Comparison of ENCODE assay signal across 7 mouse cellular contexts in the genomic region with DNA sequence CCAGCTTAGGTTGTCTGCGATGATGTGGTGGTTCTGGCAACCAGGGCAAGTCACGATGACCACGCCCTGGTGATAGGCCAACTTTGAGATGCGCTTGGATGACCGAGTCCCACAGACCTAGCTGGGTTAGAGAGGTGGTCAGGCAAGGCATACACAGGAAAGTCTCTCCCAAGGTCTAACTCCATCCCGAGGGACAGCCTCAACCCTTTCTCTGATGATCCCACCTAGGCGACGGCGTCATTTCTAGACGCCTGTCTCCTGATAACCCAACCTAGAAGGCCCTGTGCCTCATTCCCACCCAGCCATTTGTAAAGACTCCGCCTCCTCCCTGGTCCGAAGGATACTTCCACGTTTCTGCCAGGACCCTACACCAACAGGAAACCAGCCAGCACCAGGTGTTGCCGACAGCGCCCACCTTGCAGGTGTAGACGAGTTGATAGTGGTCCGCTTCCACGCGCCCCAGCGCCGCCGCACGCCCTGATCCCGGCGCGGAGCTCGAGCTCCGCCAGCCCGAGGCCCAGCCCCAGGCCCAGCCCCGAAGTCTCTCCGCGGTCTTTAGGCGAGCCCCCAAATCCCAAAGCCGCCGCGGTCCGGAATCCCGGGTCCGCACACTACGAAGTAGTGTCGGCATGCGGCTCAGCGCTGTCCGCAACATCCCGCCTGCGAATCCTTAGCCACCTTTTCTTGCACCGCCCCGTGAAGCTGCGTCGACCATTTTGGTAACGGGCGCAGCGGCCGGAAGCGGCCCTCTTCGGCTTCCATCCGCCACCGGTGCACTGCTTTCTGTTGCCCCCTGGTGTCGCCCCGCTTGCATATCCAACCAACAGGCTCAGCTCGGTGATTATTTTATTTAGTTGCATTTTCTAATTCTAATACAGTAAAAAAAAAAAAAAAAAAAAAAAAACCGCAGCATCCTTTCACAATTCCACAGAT. TPM values are rescaled to one million over a fixed set of nuclear protein-coding genes. Genes with fewer than 3 reads are reported as not detected.
A peak's percentile ranks its signal among the peaks of the same experiment; 100 is the strongest.
DNase-seq lines count a peak whose midpoint lies in the region; ATAC-seq lines count a peak whose summit lies in the region.

A gene (minus strand): TSS at position 753 of the 933 bp plus-strand sequence.

- H3K9ac ChIP-seq in intestine, embryonic 16.5 days (ENCODE audit: low read depth, low read length), result peak within 1 kb of the TSS; percentile 97
- H3K9ac ChIP-seq in midbrain, embryonic 11.5 days (ENCODE audit: low read length), result peak within 1 kb of the TSS; percentile 96

- H3K27me3 ChIP-seq in intestine, embryonic 16.5 days (replicated peaks; ENCODE audit: control insufficient read depth, insufficient read depth, low read length), result no peaks in the 10 kb centered on the region
- H3K27me3 ChIP-seq in midbrain, embryonic 11.5 days (ENCODE audit: control insufficient read depth, insufficient read depth, low read length), result no peaks in the 10 kb centered on the region

- no peaks in the 10 kb centered on the region for H3K9me3 ChIP-seq in intestine, embryonic 16.5 days (ENCODE audit: control insufficient read depth, low read length)
- no peaks in the 10 kb centered on the region for H3K9me3 ChIP-seq in midbrain, embryonic 11.5 days (ENCODE audit: control insufficient read depth, low read length)

- WGBS in intestine, embryonic 16.5 days, result 2% methylated on average over 62 of the region's 62 CpGs
- 2% methylated on average over 62 of the region's 62 CpGs for WGBS in midbrain, embryonic 11.5 days

- peak within 1 kb of the TSS; percentile 86 for H3K27ac ChIP-seq in intestine, embryonic 16.5 days (ENCODE audit: low read length)
- peak within 1 kb of the TSS; percentile 63 for H3K27ac ChIP-seq in midbrain, embryonic 11.5 days (ENCODE audit: low read depth, low read length)

- H3K4me2 ChIP-seq in intestine, embryonic 16.5 days (ENCODE audit: low read depth, low read length), result peak within 1 kb of the TSS; percentile 98
- H3K4me2 ChIP-seq in midbrain, embryonic 11.5 days, result peak within 1 kb of the TSS; percentile 83

- no peaks in the 10 kb centered on the region for H3K36me3 ChIP-seq in intestine, embryonic 16.5 days (ENCODE audit: control insufficient read depth, insufficient read depth, low read length)
- H3K36me3 ChIP-seq in midbrain, embryonic 11.5 days (ENCODE audit: control insufficient read depth, insufficient read depth, low read length), result peaks cover 5% of the 10 kb centered on the region; the same call in 1 of the 2 replicates

- peak; percentile 95 for DNase-seq in adrenal gland, adult 2 months
- peak; percentile 85 for DNase-seq in embryo, embryonic 11.5 days (ENCODE audit: low read depth, low spot score)
- DNase-seq in gastrocnemius, postnatal 4 days (ENCODE audit: low spot score in 2 of 2), result peak; percentile 92 to 94
- DNase-seq in left cerebral cortex, postnatal 36 days (ENCODE audit: low spot score in 2 of 2), result peak; percentile 93 to 94
- DNase-seq in midbrain, embryonic 11.5 days (ENCODE audit: low spot score, missing footprints), result peak; percentile 99
- DNase-seq in skeletal muscle tissue, adult 2 months (ENCODE audit: low read depth, low spot score), result peak; percentile 86

- peak; percentile 84 for ATAC-seq in intestine, embryonic 16.5 days
- peak; percentile 79 for ATAC-seq in midbrain, embryonic 11.5 days (ENCODE audit: low FRiP score)

- H3K4me1 ChIP-seq in intestine, embryonic 16.5 days (ENCODE audit: control insufficient read depth, insufficient read depth, low read length), result peaks cover 15% of the 10 kb centered on the region
- H3K4me1 ChIP-seq in midbrain, embryonic 11.5 days (ENCODE audit: control insufficient read depth, insufficient read depth, low read length), result peaks cover 15% of the 10 kb centered on the region

- intact Hi-C loops in left cerebral cortex, postnatal 36 days (cut with DNase I), result loop anchor here (2.0 to 5.0 kb wide), 2 partner anchors 36 to 51 kb away; a partner anchor contains a TSS

- peak within 1 kb of the TSS; percentile 83 for H3K4me3 ChIP-seq in intestine, embryonic 16.5 days (ENCODE audit: low read length)
- H3K4me3 ChIP-seq in midbrain, embryonic 11.5 days (ENCODE audit: low read depth, low read length), result peak within 1 kb of the TSS; percentile 87

RNA-seq across cellular contexts. Expression of the gene that starts here (rescaled TPM):
- 10 to 100 TPM; 20.6 to 25.6 TPM for total RNA-seq in adrenal gland, adult 2 months (2021)
- polyA plus RNA-seq in adrenal gland, adult 2 months (2012; rRNA removed), result 30.6 and 31.1 TPM in 2 replicates
- 10 to 100 TPM; 18.5 to 21.0 TPM for total RNA-seq in gastrocnemius, postnatal 4 days (2021)
- polyA plus RNA-seq in intestine, embryonic 16.5 days (2015; fragmentation: Nextera tagmentation; extraction: Ambion mirVana), result 23.3 and 24.1 TPM in 2 replicates
- total RNA-seq in left cerebral cortex, postnatal 36 days (2021), result 10 to 100 TPM; 27.5 to 28.7 TPM
- 29.5 and 35.0 TPM in 2 replicates for polyA plus RNA-seq in midbrain, embryonic 11.5 days (2014; fragmentation: Nextera tagmentation; extraction: Ambion mirVana)

Comparison
In these comparisons a context has a peak if more than half of its experiments do, and no peak if none do; other contexts are left out.
1. Peak in every context shown above with its lines: DNase-seq, ATAC-seq, H3K4me3 ChIP-seq and H3K27ac ChIP-seq.